Mouse (Mus musculus): ENCODE measurements around the gene Hsf2. TPM values are rescaled to one million over a fixed set of nuclear protein-coding genes. Genes with fewer than 3 reads are reported as not detected.
"Not testable (repeated sequence)": the region's sequence is repeated elsewhere in the genome, so short reads cannot be mapped to it uniquely, and the experiment has no call there.

Gene Hsf2
- polyA plus RNA-seq, 1 experiment from 2014 or later = 26.2 TPM

DNA sequence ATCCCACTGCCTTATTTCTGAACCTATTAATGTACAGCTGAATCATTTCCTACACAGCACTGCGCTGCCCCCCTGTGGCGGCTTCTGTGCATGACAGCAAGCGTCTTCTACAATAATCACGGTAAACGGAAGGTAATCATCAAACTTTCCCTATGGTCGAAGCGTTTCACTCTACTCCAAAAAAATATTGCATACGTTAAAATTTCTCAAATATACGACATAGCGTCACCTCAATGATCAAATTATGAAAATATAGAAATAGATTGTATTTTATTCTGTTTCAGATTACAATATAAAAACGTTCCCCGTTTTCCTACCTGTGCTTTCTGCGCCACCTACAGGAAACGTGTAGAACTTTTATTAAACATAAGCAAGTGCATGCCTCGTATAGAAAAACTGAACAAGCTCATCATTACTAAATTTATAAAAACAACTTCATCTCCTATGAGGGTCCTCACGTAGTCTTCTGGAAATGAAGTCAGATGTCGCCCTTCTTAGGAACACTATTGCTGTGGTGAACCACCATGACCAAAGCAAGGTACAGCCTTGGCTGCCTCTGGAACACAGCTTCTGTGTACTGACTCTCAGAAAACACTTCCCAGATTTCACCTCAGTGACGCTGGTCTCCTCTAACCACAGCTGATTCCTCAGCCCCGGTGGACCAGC, 38.0 kb upstream of the Hsf2 start:
- WGBS = 5% methylated on average over 19 of the region's 19 CpGs
- Histone ChIP-seq H3K27me3 (ENCODE audit: insufficient read depth, low read length) (no peaks in the 10 kb centered on the region), H3K36me3 (ENCODE audit: insufficient read depth, low read length) (no peaks in the 10 kb centered on the region), H3K4me3 (replicated peaks; ENCODE audit: low read depth, low read length) (0 out of 2 replicates have a peak overlapping the region, but pooled peaks have one; percentile 4), H3K27ac (no peak overlapping the region), H3K9ac (ENCODE audit: low read depth, low read length) (no peak overlapping the region), H3K9me3 (replicated peaks; ENCODE audit: low read length) (no peaks in the 10 kb centered on the region), H3K4me2 (ENCODE audit: low read length) (peak overlapping the region; percentile 21; the same call in 1 of the 2 replicates), H3K4me1 (replicated peaks; ENCODE audit: insufficient read depth, low read length) (no peaks in the 10 kb centered on the region)
- no peak for ATAC-seq (replicated peaks; ENCODE audit: low FRiP score, low read depth)
- TF ChIP-seq CTCF (IDR thresholded peaks at IDR 0.05; ENCODE audit: low read depth) = peak; percentile 92
- peak; percentile 81 for DNase-seq (ENCODE audit: low spot score)

- not testable (repeated sequence) for H3K9ac ChIP-seq (ENCODE audit: low read depth, low read length)
- DNase-seq (ENCODE audit: low spot score) = peak; percentile 76
- WGBS = 30% methylated on average over 10 of the region's 10 CpGs
Observed at GRCm38 (mm10) chr10:57463298-57463697, 22.9 kb upstream of the Hsf2 start.

GRCm38 (mm10) chr10:57465768-57466167, 20.4 kb upstream of the Hsf2 start:
- no peak for TF ChIP-seq CTCF (IDR thresholded peaks at IDR 0.05; ENCODE audit: low read depth)
- no peaks in the 10 kb centered on the region for H3K27me3 ChIP-seq (ENCODE audit: insufficient read depth, low read length)
- no peaks in the 10 kb centered on the region for H3K9me3 ChIP-seq (replicated peaks; ENCODE audit: low read length)
- H3K9ac ChIP-seq (ENCODE audit: low read depth, low read length) = no peak overlapping the region
- H3K4me1 ChIP-seq (replicated peaks; ENCODE audit: insufficient read depth, low read length) = no peaks in the 10 kb centered on the region
- no peak overlapping the region for H3K4me3 ChIP-seq (replicated peaks; ENCODE audit: low read depth, low read length)
- H3K27ac ChIP-seq = no peak overlapping the region
- H3K36me3 ChIP-seq (ENCODE audit: insufficient read depth, low read length) = no peaks in the 10 kb centered on the region
- no peak for ATAC-seq (replicated peaks; ENCODE audit: low FRiP score, low read depth)
- no peak overlapping the region for H3K4me2 ChIP-seq (ENCODE audit: low read length)
- DNase-seq (ENCODE audit: low spot score) = no peak

More at GRCm38 (mm10) chr10:57463298-57463697, 22.9 kb upstream of the Hsf2 start:
- not testable (repeated sequence) for H3K36me3 ChIP-seq (ENCODE audit: insufficient read depth, low read length); H3K4me3 ChIP-seq (replicated peaks; ENCODE audit: low read depth, low read length); H3K27me3 ChIP-seq (ENCODE audit: insufficient read depth, low read length); H3K9me3 ChIP-seq (replicated peaks; ENCODE audit: low read length); ATAC-seq (replicated peaks; ENCODE audit: low FRiP score, low read depth); H3K27ac ChIP-seq; H3K4me2 ChIP-seq (ENCODE audit: low read length); H3K4me1 ChIP-seq (replicated peaks; ENCODE audit: insufficient read depth, low read length)
- TF ChIP-seq CTCF (IDR thresholded peaks at IDR 0.05; ENCODE audit: low read depth) = peak; percentile 78

DNA sequence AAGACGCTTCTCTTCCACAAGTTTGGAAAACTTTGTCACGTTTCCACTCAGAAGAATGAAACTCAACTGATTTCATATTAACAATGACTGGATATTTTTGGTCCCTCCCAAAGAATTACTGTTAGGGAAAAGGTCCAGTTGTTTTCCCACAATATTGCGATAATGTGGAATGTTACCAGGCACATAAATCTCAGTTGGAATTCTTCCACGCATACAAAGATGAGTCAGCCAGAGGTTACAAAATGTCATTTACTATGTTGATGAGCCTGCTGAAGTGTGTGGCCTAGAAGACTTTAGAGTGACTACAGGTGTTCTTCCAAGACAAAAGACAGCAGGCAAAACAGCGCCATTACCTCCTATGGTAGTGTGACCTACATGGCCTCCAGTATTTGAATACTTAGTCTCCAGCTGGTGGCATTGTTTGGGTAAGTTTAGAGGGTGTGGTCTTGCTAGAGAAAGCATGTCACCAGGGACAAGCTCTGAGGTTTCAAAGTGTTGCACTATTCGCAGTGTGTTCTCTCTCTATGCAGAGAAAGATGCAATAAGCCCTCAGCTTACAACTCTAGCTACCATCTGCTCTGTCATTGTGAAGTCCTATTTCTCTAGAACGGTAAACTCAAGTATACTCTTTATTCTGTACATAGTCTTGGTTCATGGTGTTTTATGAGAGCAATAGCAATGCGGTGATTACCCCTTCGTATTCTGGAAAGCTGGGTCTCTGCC, 8.9 kb upstream of the Hsf2 start:
- DNase-seq (ENCODE audit: low spot score) (no peak), ATAC-seq (replicated peaks; ENCODE audit: low FRiP score, low read depth) (no peak)
- Histone ChIP-seq H3K9ac (ENCODE audit: low read depth, low read length) (no peak overlapping the region), H3K4me1 (replicated peaks; ENCODE audit: insufficient read depth, low read length) (no peaks in the 10 kb centered on the region), H3K4me3 (replicated peaks; ENCODE audit: low read depth, low read length) (no peak overlapping the region), H3K36me3 (ENCODE audit: insufficient read depth, low read length) (no peaks in the 10 kb centered on the region), H3K27me3 (ENCODE audit: insufficient read depth, low read length) (no peaks in the 10 kb centered on the region), H3K27ac (no peak overlapping the region), H3K4me2 (ENCODE audit: low read length) (no peak overlapping the region), H3K9me3 (replicated peaks; ENCODE audit: low read length) (no peaks in the 10 kb centered on the region)
- 78% methylated on average over 9 of the region's 9 CpGs for WGBS
- no peak for TF ChIP-seq CTCF (IDR thresholded peaks at IDR 0.05; ENCODE audit: low read depth)

- Histone ChIP-seq H3K27me3 (ENCODE audit: insufficient read depth, low read length) (no peaks in the 10 kb centered on the region), H3K36me3 (ENCODE audit: insufficient read depth, low read length) (no peaks in the 10 kb centered on the region), H3K4me1 (replicated peaks; ENCODE audit: insufficient read depth, low read length) (no peaks in the 10 kb centered on the region), H3K4me3 (replicated peaks; ENCODE audit: low read depth, low read length) (no peak overlapping the region), H3K9me3 (replicated peaks; ENCODE audit: low read length) (no peaks in the 10 kb centered on the region), H3K27ac (no peak overlapping the region), H3K4me2 (ENCODE audit: low read length) (no peak overlapping the region), H3K9ac (ENCODE audit: low read depth, low read length) (no peak overlapping the region)
- 45% methylated on average over 5 of the region's 5 CpGs for WGBS
- ATAC-seq (replicated peaks; ENCODE audit: low FRiP score, low read depth) (no peak), DNase-seq (ENCODE audit: low spot score) (no peak)
- no peak for TF ChIP-seq CTCF (IDR thresholded peaks at IDR 0.05; ENCODE audit: low read depth)
Observed at GRCm38 (mm10) chr10:57481717-57482116, 4.5 kb upstream of the Hsf2 start.

DNA sequence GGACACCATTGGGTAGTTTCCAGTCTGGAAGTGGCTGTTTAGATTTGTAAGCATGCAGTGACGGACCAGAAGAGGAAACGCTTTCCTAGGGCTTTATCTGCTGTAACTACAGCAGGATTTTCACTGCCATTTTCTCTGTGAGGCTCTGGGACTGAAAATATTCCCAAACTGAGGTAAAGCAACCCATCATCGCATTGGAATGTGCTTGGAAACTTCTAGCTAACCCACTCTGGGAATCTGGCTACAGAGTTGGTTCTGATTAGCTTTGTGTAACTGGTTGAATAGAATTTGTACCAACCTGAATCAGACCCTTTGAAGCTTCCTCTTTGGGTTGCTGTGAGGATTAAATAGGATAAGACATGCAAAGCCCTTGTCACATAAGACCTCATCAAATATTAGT, 1.4 kb upstream of the Hsf2 start:
- no peak overlapping the region for H3K4me3 ChIP-seq (replicated peaks; ENCODE audit: low read depth, low read length)
- TF ChIP-seq CTCF (IDR thresholded peaks at IDR 0.05; ENCODE audit: low read depth) = no peak
- H3K27ac ChIP-seq = no peak overlapping the region
- no peaks in the 10 kb centered on the region for H3K9me3 ChIP-seq (replicated peaks; ENCODE audit: low read length)
- H3K9ac ChIP-seq (ENCODE audit: low read depth, low read length) = no peak overlapping the region
- WGBS = 88% methylated on average over 3 of the region's 3 CpGs
- no peak for ATAC-seq (replicated peaks; ENCODE audit: low FRiP score, low read depth)
- no peaks in the 10 kb centered on the region for H3K36me3 ChIP-seq (ENCODE audit: insufficient read depth, low read length)
- no peak overlapping the region for H3K4me2 ChIP-seq (ENCODE audit: low read length)
- no peaks in the 10 kb centered on the region for H3K27me3 ChIP-seq (ENCODE audit: insufficient read depth, low read length)
- H3K4me1 ChIP-seq (replicated peaks; ENCODE audit: insufficient read depth, low read length) = 0 out of 2 replicates have a peak, but pooled peaks cover 4% of the 10 kb centered on the region
- no peak for DNase-seq (ENCODE audit: low spot score)

All from kidney, postnatal 0 days (tissue).